Mouse (Mus musculus): ENCODE data around the gene Nr1h4. TPM values are rescaled to one million over a fixed set of nuclear protein-coding genes. Genes with fewer than 3 reads are reported as not detected.

The Nr1h4 gene
- polyA plus RNA-seq, 1 experiment from 2014 or later = not detected

DNA sequence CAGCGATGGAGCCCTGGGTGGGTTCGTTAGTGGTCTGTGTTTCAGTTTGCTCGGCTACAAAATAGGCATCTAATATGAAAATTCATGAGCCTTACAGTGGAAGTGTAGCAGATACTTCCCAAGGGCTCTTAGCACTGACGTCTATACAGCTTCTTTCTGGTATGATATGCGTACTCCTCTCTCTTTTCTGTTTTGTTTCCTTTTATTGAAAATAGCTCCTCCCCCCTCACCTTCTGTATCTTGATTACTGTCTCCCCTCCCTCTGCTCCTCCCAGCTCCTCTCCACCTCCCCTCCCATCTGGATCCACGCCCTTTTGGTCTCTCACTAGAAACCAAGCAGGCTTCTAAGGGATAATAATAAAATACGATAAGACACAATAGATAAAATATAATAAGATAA lies 37.8 kb downstream of the Nr1h4 start:
- Histone ChIP-seq H3K27ac (replicated peaks; ENCODE audit: low read depth, low read length) (no peak overlapping the region), H3K4me2 (ENCODE audit: low read length) (no peak overlapping the region), H3K36me3 (ENCODE audit: control insufficient read depth, insufficient read depth, low read length) (no peaks in the 10 kb centered on the region), H3K4me1 (ENCODE audit: control insufficient read depth, insufficient read depth, low read length) (0 out of 2 replicates have a peak, but pooled peaks cover 3% of the 10 kb centered on the region), H3K4me3 (replicated peaks; ENCODE audit: low read depth, low read length) (no peak overlapping the region), H3K9ac (replicated peaks; ENCODE audit: low read length) (no peak overlapping the region), H3K9me3 (ENCODE audit: control insufficient read depth, low read length) (no peaks in the 10 kb centered on the region), H3K27me3 (ENCODE audit: control insufficient read depth, insufficient read depth, low read length) (no peaks in the 10 kb centered on the region)
- WGBS = 80% methylated on average over 7 of the region's 7 CpGs
- DNase-seq (no peak), ATAC-seq (ENCODE audit: low FRiP score, low TSS enrichment) (no peak)

- no peak overlapping the region for H3K4me2 ChIP-seq (ENCODE audit: low read length)
- ATAC-seq (ENCODE audit: low FRiP score, low TSS enrichment) (no peak), DNase-seq (no peak)
- H3K9ac ChIP-seq (replicated peaks; ENCODE audit: low read length) = no peak overlapping the region
- 11% methylated on average over 3 of the region's 3 CpGs for WGBS
- H3K4me3 ChIP-seq (replicated peaks; ENCODE audit: low read depth, low read length) = no peak overlapping the region
- H3K4me1 ChIP-seq (ENCODE audit: control insufficient read depth, insufficient read depth, low read length) = peaks cover 7% of the 10 kb centered on the region; the same call in 1 of the 2 replicates
- no peaks in the 10 kb centered on the region for H3K9me3 ChIP-seq (ENCODE audit: control insufficient read depth, low read length)
- no peaks in the 10 kb centered on the region for H3K27me3 ChIP-seq (ENCODE audit: control insufficient read depth, insufficient read depth, low read length)
- H3K36me3 ChIP-seq (ENCODE audit: control insufficient read depth, insufficient read depth, low read length) = no peaks in the 10 kb centered on the region
- no peak overlapping the region for H3K27ac ChIP-seq (replicated peaks; ENCODE audit: low read depth, low read length)
Measured at GRCm38 (mm10) chr10:89491321-89491720, 42.1 kb downstream of the Nr1h4 start.

DNA sequence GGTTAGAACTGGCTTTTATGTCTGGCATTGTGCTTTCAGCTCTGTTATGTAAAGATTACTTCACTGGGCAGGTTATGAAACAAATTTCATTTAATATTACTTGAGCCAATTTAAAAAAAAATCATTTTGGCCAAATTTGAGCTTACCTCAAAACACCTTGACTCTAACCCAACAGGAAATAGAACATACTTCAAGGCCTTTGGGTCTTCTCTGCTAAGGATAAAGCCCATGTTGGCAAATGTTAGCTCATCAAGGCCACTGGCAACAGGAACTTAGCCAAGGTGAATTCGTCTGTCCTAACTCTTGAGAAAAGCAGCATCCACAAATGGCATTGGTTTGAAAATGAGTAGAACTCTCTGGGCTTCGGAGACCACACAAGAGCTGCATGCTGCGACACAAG lies 43.1 kb downstream of the Nr1h4 start:
- Histone ChIP-seq H3K4me1 (ENCODE audit: control insufficient read depth, insufficient read depth, low read length) (peaks cover 7% of the 10 kb centered on the region; the same call in 1 of the 2 replicates), H3K9ac (replicated peaks; ENCODE audit: low read length) (no peak overlapping the region), H3K27me3 (ENCODE audit: control insufficient read depth, insufficient read depth, low read length) (no peaks in the 10 kb centered on the region), H3K27ac (replicated peaks; ENCODE audit: low read depth, low read length) (no peak overlapping the region), H3K4me3 (replicated peaks; ENCODE audit: low read depth, low read length) (no peak overlapping the region), H3K9me3 (ENCODE audit: control insufficient read depth, low read length) (no peaks in the 10 kb centered on the region), H3K4me2 (ENCODE audit: low read length) (no peak overlapping the region), H3K36me3 (ENCODE audit: control insufficient read depth, insufficient read depth, low read length) (no peaks in the 10 kb centered on the region)
- DNase-seq (no peak), ATAC-seq (ENCODE audit: low FRiP score, low TSS enrichment) (no peak)
- WGBS = 86% methylated on average over 3 of the region's 3 CpGs

DNA sequence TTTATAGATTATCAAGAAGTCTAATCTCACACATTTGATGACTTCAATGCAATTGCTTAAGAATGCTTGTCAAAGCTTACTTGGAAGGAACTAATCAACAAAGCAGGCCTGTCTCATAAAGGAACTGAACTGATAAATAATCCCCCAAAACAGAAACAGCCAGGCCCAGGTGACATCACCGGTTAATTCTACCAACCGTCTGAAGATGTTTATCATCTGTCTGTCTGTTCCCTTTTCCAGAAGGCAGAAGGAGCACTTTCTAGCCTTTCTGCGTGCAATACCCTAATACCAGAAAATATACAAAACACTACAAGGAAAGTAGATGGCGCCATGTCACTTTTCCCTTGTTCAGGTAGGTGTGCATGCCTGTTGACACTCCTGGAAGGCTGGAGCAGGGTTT lies 43.9 kb downstream of the Nr1h4 start:
- ATAC-seq (ENCODE audit: low FRiP score, low TSS enrichment) = no peak

GRCm38 (mm10) chr10:89486995-89487742 lies 46.2 kb downstream of the Nr1h4 start:
- H3K4me1 ChIP-seq (ENCODE audit: control insufficient read depth, insufficient read depth, low read length) = peaks cover 11% of the 10 kb centered on the region
- ATAC-seq (ENCODE audit: low FRiP score, low TSS enrichment) (peak; percentile 72; the same call in 1 of the 2 replicates), DNase-seq (peak; percentile 22)
- WGBS = 14% methylated on average over 4 of the region's 4 CpGs
- H3K27ac ChIP-seq (replicated peaks; ENCODE audit: low read depth, low read length) = no peak overlapping the region
- H3K9ac ChIP-seq (replicated peaks; ENCODE audit: low read length) = no peak overlapping the region
- no peaks in the 10 kb centered on the region for H3K36me3 ChIP-seq (ENCODE audit: control insufficient read depth, insufficient read depth, low read length)
- no peaks in the 10 kb centered on the region for H3K9me3 ChIP-seq (ENCODE audit: control insufficient read depth, low read length)
- H3K4me2 ChIP-seq (ENCODE audit: low read length) = no peak overlapping the region
- H3K4me3 ChIP-seq (replicated peaks; ENCODE audit: low read depth, low read length) = no peak overlapping the region
- no peaks in the 10 kb centered on the region for H3K27me3 ChIP-seq (ENCODE audit: control insufficient read depth, insufficient read depth, low read length)

More for the DNA sequence above, 43.9 kb downstream of the Nr1h4 start:
- Histone ChIP-seq H3K4me1 (ENCODE audit: control insufficient read depth, insufficient read depth, low read length) (peaks cover 7% of the 10 kb centered on the region; the same call in 1 of the 2 replicates), H3K9me3 (ENCODE audit: control insufficient read depth, low read length) (no peaks in the 10 kb centered on the region), H3K36me3 (ENCODE audit: control insufficient read depth, insufficient read depth, low read length) (no peaks in the 10 kb centered on the region), H3K4me2 (ENCODE audit: low read length) (no peak overlapping the region), H3K27ac (replicated peaks; ENCODE audit: low read depth, low read length) (no peak overlapping the region), H3K9ac (replicated peaks; ENCODE audit: low read length) (no peak overlapping the region), H3K4me3 (replicated peaks; ENCODE audit: low read depth, low read length) (no peak overlapping the region), H3K27me3 (ENCODE audit: control insufficient read depth, insufficient read depth, low read length) (no peaks in the 10 kb centered on the region)
- no peak for DNase-seq
- WGBS = 88% methylated on average over 4 of the region's 4 CpGs

- no peak overlapping the region for H3K4me2 ChIP-seq (ENCODE audit: low read length)
- H3K9ac ChIP-seq (replicated peaks; ENCODE audit: low read length) = no peak overlapping the region
- H3K36me3 ChIP-seq (ENCODE audit: control insufficient read depth, insufficient read depth, low read length) = no peaks in the 10 kb centered on the region
- H3K27ac ChIP-seq (replicated peaks; ENCODE audit: low read depth, low read length) = no peak overlapping the region
- ATAC-seq (ENCODE audit: low FRiP score, low TSS enrichment) = no peak
- H3K4me1 ChIP-seq (ENCODE audit: control insufficient read depth, insufficient read depth, low read length) = peaks cover 14% of the 10 kb centered on the region
- no peaks in the 10 kb centered on the region for H3K9me3 ChIP-seq (ENCODE audit: control insufficient read depth, low read length)
- H3K4me3 ChIP-seq (replicated peaks; ENCODE audit: low read depth, low read length) = no peak overlapping the region
- no peaks in the 10 kb centered on the region for H3K27me3 ChIP-seq (ENCODE audit: control insufficient read depth, insufficient read depth, low read length)
- no peak for DNase-seq
Measured at GRCm38 (mm10) chr10:89484907-89485306, 48.5 kb downstream of the Nr1h4 start.

DNA sequence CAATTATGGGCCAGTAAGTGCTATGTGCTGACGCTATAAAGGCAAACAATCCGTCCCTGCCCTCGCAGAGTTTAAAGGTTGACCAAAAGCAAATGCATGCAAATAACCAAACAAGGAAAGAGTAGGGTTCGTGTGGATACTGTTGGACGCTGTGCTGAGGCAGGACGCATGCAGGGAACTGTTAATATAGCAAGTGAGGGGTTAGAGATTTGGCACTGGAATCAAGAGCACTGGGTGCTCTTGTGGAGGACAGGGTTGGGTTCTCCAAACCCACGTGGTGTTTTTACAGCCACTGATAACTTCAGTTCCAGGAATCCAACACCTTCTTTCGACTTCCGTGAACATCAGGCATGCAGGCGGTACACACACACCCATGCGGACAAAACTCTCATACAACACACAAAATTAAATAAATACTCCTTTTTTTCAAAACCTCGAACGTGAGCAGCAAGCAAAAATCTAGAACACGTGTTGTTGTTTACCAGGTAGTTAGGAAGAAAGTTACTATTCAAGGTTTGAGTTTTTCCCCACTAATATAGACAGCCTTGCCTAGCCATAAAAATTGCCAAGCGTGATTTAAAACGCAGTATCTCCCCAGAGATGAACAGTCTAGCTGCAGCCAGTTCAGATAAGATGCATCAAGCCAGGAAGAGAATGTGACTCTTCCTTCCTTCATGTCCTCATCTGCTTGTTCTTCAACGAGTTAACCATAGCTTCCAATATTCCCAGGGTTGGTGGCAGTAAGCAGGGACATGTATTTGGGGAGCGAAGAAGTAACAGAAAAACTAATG lies 49.4 kb downstream of the Nr1h4 start:
- Histone ChIP-seq H3K4me3 (replicated peaks; ENCODE audit: low read depth, low read length) (no peak overlapping the region), H3K36me3 (ENCODE audit: control insufficient read depth, insufficient read depth, low read length) (no peaks in the 10 kb centered on the region), H3K9ac (replicated peaks; ENCODE audit: low read length) (no peak overlapping the region), H3K4me1 (ENCODE audit: control insufficient read depth, insufficient read depth, low read length) (peaks cover 14% of the 10 kb centered on the region), H3K27me3 (ENCODE audit: control insufficient read depth, insufficient read depth, low read length) (no peaks in the 10 kb centered on the region), H3K9me3 (ENCODE audit: control insufficient read depth, low read length) (no peaks in the 10 kb centered on the region), H3K27ac (replicated peaks; ENCODE audit: low read depth, low read length) (no peak overlapping the region), H3K4me2 (ENCODE audit: low read length) (no peak overlapping the region)
- ATAC-seq (ENCODE audit: low FRiP score, low TSS enrichment) (no peak), DNase-seq (no peak)
- whole genome bisulfite sequencing = 89% methylated on average over 18 of the region's 18 CpGs

- no peak overlapping the region for H3K4me2 ChIP-seq (ENCODE audit: low read length)
- H3K9ac ChIP-seq (replicated peaks; ENCODE audit: low read length) = no peak overlapping the region
- no peak overlapping the region for H3K27ac ChIP-seq (replicated peaks; ENCODE audit: low read depth, low read length)
- no peaks in the 10 kb centered on the region for H3K36me3 ChIP-seq (ENCODE audit: control insufficient read depth, insufficient read depth, low read length)
- WGBS = 90% methylated on average over 14 of the region's 14 CpGs
- no peaks in the 10 kb centered on the region for H3K27me3 ChIP-seq (ENCODE audit: control insufficient read depth, insufficient read depth, low read length)
- DNase-seq (no peak), ATAC-seq (ENCODE audit: low FRiP score, low TSS enrichment) (no peak)
- H3K4me3 ChIP-seq (replicated peaks; ENCODE audit: low read depth, low read length) = no peak overlapping the region
- no peaks in the 10 kb centered on the region for H3K9me3 ChIP-seq (ENCODE audit: control insufficient read depth, low read length)
- H3K4me1 ChIP-seq (ENCODE audit: control insufficient read depth, insufficient read depth, low read length) = peaks cover 14% of the 10 kb centered on the region
Measured at GRCm38 (mm10) chr10:89483113-89483512, 50.3 kb downstream of the Nr1h4 start.

Data from midbrain, embryonic 14.5 days (tissue).